Mouse (Mus musculus) frontal cortex, postnatal 25 days (tissue): Measurements from ENCODE around the gene Ethe1.

Experiments
- DNase-seq, 2 experiments: peaks; one replicate each; pipeline ENCODE4 v3.0.0; 2022; ENCODE audit warnings: low spot score in 2 of 2

The Ethe1 gene

GRCm38 (mm10) chr7:24574224-24574796 lies 13.0 kb upstream of the Ethe1 start:
- DNase-seq: no peak

- DNase-seq: no peak
Measured at GRCm38 (mm10) chr7:24577811-24578210, 9.5 kb upstream of the Ethe1 start.

- no peak for DNase-seq
Measured at GRCm38 (mm10) chr7:24584876-24585275, 2.5 kb upstream of the Ethe1 start.

- DNase-seq: no peak
Measured at GRCm38 (mm10) chr7:24585995-24586394, 1.3 kb upstream of the Ethe1 start.

GRCm38 (mm10) chr7:24586828-24587227 lies 515 bp upstream of the Ethe1 start:
- DNase-seq: no peak

- DNase-seq: no peak
Measured at GRCm38 (mm10) chr7:24588336-24588735, 993 bp downstream of the Ethe1 start.

- no peak for DNase-seq
Measured at GRCm38 (mm10) chr7:24591735-24592134, 4.4 kb downstream of the Ethe1 start.

GRCm38 (mm10) chr7:24592163-24592562 lies 4.8 kb downstream of the Ethe1 start:
- DNase-seq: no peak

- DNase-seq: no peak
Measured at GRCm38 (mm10) chr7:24592781-24593180, 5.4 kb downstream of the Ethe1 start.

- peak; percentile 31 to 44 for DNase-seq
Measured at GRCm38 (mm10) chr7:24593621-24594308, 6.4 kb downstream of the Ethe1 start.

GRCm38 (mm10) chr7:24594309-24594803 lies 7.0 kb downstream of the Ethe1 start:
- no peak for DNase-seq

GRCm38 (mm10) chr7:24595464-24595863 lies 8.1 kb downstream of the Ethe1 start:
- DNase-seq: no peak

GRCm38 (mm10) chr7:24598121-24598520 lies 10.8 kb downstream of the Ethe1 start:
- no peak for DNase-seq

GRCm38 (mm10) chr7:24599211-24600067 lies 12.1 kb downstream of the Ethe1 start:
- no peak for DNase-seq

- peak; percentile 92 to 97 for DNase-seq
Measured at GRCm38 (mm10) chr7:24600941-24601597, 13.7 kb downstream of the Ethe1 start.

GRCm38 (mm10) chr7:24605561-24605960 lies 18.2 kb downstream of the Ethe1 start:
- no peak for DNase-seq

GRCm38 (mm10) chr7:24606046-24606445 lies 18.7 kb downstream of the Ethe1 start:
- no peak for DNase-seq

GRCm38 (mm10) chr7:24608017-24608416 lies 20.7 kb downstream of the Ethe1 start:
- DNase-seq: no peak

- DNase-seq: no peak
Measured at GRCm38 (mm10) chr7:24608561-24608960, 21.2 kb downstream of the Ethe1 start.

- no peak for DNase-seq
Measured at GRCm38 (mm10) chr7:24610144-24610878, 23.0 kb downstream of the Ethe1 start, which contains the start of gene Phldb3. Gene Phldb3 (plus strand): TSS chr7:24610763.

GRCm38 (mm10) chr7:24610879-24611494 lies 23.6 kb downstream of the Ethe1 start:
- peak in 1 of 2 experiments; percentile 40 for DNase-seq
